Mouse (Mus musculus) intestine, embryonic 15.5 days (tissue): Measurements from ENCODE around the gene Vti1b. TPM values are rescaled to one million over a fixed set of nuclear protein-coding genes. Genes with fewer than 3 reads are reported as not detected.
"Not testable (repeated sequence)": the region's sequence is repeated elsewhere in the genome, so short reads cannot be mapped to it uniquely, and the experiment has no call there.

Experiments
- ATAC-seq: fragments of 200-750 bp; cut with Nextera tagmentation; 2 replicates; pipeline ENCODE4 v1.8.0; 2017; ENCODE audit warnings: moderate TSS enrichment, moderate library complexity
- H3K27ac ChIP-seq: fragments of 300-500 bp; sonication (generic); 2 replicates; pipeline ENCODE4 v1.5.1; 2015; ENCODE audit warnings: mild to moderate bottlenecking, inconsistent platforms
- H3K27me3 ChIP-seq: fragments of 300-500 bp; sonication (generic); replicated peaks from 2 replicates; pipeline ENCODE4 v1.6.1; 2015; ENCODE audit warnings: inconsistent platforms
- H3K36me3 ChIP-seq: fragments of 300-500 bp; sonication (generic); 2 replicates; pipeline ENCODE4 v1.6.1; 2015; ENCODE audit warnings: inconsistent platforms
- H3K4me1 ChIP-seq: fragments of 300-500 bp; sonication (generic); replicated peaks from 2 replicates; pipeline ENCODE4 v1.6.1; 2015; ENCODE audit warnings: inconsistent platforms
- H3K4me2 ChIP-seq: fragments of 300-500 bp; sonication (generic); replicated peaks from 2 replicates; pipeline ENCODE4 v1.6.1; 2015; ENCODE audit warnings: mild to moderate bottlenecking, inconsistent platforms
- H3K4me3 ChIP-seq: fragments of 300-500 bp; sonication (generic); replicated peaks from 2 replicates; pipeline ENCODE4 v1.5.1; 2015; ENCODE audit warnings: inconsistent platforms
- H3K9ac ChIP-seq: fragments of 300-500 bp; sonication (generic); 2 replicates; pipeline ENCODE4 v1.6.1; 2015; ENCODE audit warnings: inconsistent platforms
- H3K9me3 ChIP-seq: fragments of 300-500 bp; sonication (generic); 2 replicates; pipeline ENCODE4 v1.6.1; 2016; ENCODE audit warnings: inconsistent platforms
- WGBS: fragments of 180-500 bp; shearing (Covaris S2); methylation state at CpG from one replicate; pipeline ENCODE4 v1.1.7; 2015; 5-methylcytosine and 5-hydroxymethylcytosine counted together
- polyA plus RNA-seq: library from polyadenylated mRNA; unstranded; fragments of >200 nt; fragmentation: Nextera tagmentation; extraction: Ambion mirVana; gene quantifications from 2 replicates; pipeline ENCODE4 v1.2.1, GENCODE M21; 2015

The Vti1b gene
- polyA plus RNA-seq = 106 and 111 TPM in 2 replicates

GRCm38 (mm10) chr12:79172019-79172941 is at the start of gene Vti1b:
Gene Vti1b, minus strand, starts transcription at chr12:79172667.
- Histone ChIP-seq H3K9me3 (no peaks in the 10 kb centered on the region), H3K9ac (peak within 1 kb of the TSS; percentile 89), H3K4me2 (peak within 1 kb of the TSS; percentile 66), H3K27ac (peak within 1 kb of the TSS; percentile 91), H3K27me3 (no peaks in the 10 kb centered on the region), H3K4me3 (peak within 1 kb of the TSS; percentile 98), H3K36me3 (peaks cover 3% of the 10 kb centered on the region; the same call in 1 of the 2 replicates), H3K4me1 (peaks cover 5% of the 10 kb centered on the region; the same call in 1 of the 2 replicates)
- WGBS = under 1% methylated on average over 73 of the region's 73 CpGs
- ATAC-seq = peak; percentile 98

DNA sequence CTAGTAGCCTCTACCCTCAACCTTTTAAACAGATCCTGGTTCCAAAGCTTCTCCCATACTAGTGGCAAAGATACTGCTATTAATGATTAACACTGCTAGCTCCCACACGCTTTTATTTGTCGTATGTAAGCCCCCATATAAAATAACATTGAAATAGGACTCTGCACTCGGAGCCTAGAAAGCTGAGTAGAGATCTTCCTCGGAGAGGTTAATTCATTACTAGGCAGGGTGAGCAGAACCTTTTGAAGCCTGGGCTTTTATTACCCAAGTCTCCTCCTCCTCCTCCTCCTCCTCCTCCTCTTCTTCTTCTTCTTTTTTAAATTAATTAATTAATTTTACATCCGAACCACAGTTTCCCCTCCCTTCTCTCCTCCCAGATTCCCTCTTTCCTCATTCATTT is 45.0 kb upstream of the Vti1b start:
- Histone ChIP-seq H3K27me3 (no peaks in the 10 kb centered on the region), H3K4me1 (no peaks in the 10 kb centered on the region), H3K9me3 (no peaks in the 10 kb centered on the region), H3K36me3 (no peaks in the 10 kb centered on the region), H3K9ac (no peak overlapping the region), H3K4me2 (peak overlapping the region; percentile 9; the same call in 1 of the 2 replicates), H3K4me3 (no peak overlapping the region), H3K27ac (no peak overlapping the region)
- no peak for ATAC-seq
- WGBS = 51% methylated on average over 5 of the region's 5 CpGs

- ATAC-seq = peak; percentile 58; the same call in 1 of the 2 replicates
- no peaks in the 10 kb centered on the region for H3K4me1 ChIP-seq
- H3K9ac ChIP-seq = no peak overlapping the region
- H3K27ac ChIP-seq = no peak overlapping the region
- 79% methylated on average over 8 of the region's 8 CpGs for WGBS
- H3K9me3 ChIP-seq = no peaks in the 10 kb centered on the region
- no peaks in the 10 kb centered on the region for H3K27me3 ChIP-seq
- no peak overlapping the region; the same call in 1 of the 2 replicates for H3K4me2 ChIP-seq
- no peak overlapping the region for H3K4me3 ChIP-seq
- H3K36me3 ChIP-seq = no peaks in the 10 kb centered on the region
Observed at GRCm38 (mm10) chr12:79211447-79211846, 39.0 kb upstream of the Vti1b start.

DNA sequence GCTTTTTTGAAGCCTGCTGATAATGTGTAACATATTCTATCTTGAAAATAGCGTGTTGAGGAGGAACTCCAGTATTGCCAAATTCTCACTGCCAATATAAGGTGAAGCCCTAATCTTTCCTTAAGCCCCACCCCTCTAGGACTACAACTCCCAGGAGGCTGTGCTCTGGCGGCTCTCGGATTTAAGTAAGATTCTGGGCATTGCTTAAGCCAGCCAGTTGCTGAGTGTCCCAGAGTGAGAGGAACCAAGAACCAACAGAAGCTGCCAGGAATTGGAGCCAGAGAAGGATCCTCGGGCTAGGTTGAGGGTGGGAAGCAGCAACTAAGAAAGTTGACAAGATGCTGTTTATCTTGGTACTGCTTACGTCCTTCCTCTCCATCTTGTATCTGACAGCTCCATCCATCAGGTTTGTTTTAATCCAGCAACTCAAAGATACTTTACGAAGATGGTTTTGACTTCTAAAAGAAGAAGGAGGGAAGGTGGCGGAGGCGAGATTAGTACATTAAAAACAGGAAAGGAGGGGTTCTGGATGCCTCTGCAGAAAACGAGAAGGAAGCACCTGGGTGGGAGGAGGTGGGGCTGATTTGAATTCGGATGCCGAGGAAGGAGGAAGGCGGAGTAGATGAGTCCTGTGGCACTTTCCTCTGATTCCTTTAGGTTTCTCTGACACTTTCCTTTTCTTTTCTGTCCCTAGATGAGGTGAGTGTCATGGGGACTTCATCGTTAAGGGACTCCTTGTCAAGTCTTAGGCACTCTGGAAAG is 36.4 kb upstream of the Vti1b start, which contains the start of gene Rdh12:
TSS of gene Rdh12 (plus strand) at position 212 of the 762 bp plus-strand sequence.
- H3K9ac ChIP-seq = no peak within 1 kb of the TSS
- peak; percentile 47 for ATAC-seq
- no peaks in the 10 kb centered on the region for H3K36me3 ChIP-seq
- no peaks in the 10 kb centered on the region for H3K4me1 ChIP-seq
- H3K27ac ChIP-seq = no peak within 1 kb of the TSS
- peak within 1 kb of the TSS; percentile 69 for H3K4me2 ChIP-seq
- 3% methylated on average over 13 of the region's 13 CpGs for WGBS
- no peaks in the 10 kb centered on the region for H3K27me3 ChIP-seq
- peak within 1 kb of the TSS; percentile 35 for H3K4me3 ChIP-seq
- H3K9me3 ChIP-seq = no peaks in the 10 kb centered on the region

GRCm38 (mm10) chr12:79201882-79202281 is 29.4 kb upstream of the Vti1b start:
- Histone ChIP-seq H3K4me3 (no peak overlapping the region), H3K36me3 (no peaks in the 10 kb centered on the region), H3K9ac (no peak overlapping the region), H3K27me3 (no peaks in the 10 kb centered on the region), H3K27ac (no peak overlapping the region), H3K4me2 (no peak overlapping the region), H3K4me1 (no peaks in the 10 kb centered on the region), H3K9me3 (no peaks in the 10 kb centered on the region)
- ATAC-seq = no peak
- WGBS = 66% methylated on average over 3 of the region's 3 CpGs

GRCm38 (mm10) chr12:79197105-79197504 is 24.6 kb upstream of the Vti1b start:
- WGBS = 73% methylated on average over 5 of the region's 5 CpGs
- H3K9me3 ChIP-seq = no peaks in the 10 kb centered on the region
- no peak overlapping the region for H3K4me2 ChIP-seq
- no peak overlapping the region for H3K27ac ChIP-seq
- H3K36me3 ChIP-seq = no peaks in the 10 kb centered on the region
- H3K4me3 ChIP-seq = no peak overlapping the region
- H3K4me1 ChIP-seq = no peaks in the 10 kb centered on the region
- ATAC-seq = no peak
- no peak overlapping the region for H3K9ac ChIP-seq
- H3K27me3 ChIP-seq = no peaks in the 10 kb centered on the region

DNA sequence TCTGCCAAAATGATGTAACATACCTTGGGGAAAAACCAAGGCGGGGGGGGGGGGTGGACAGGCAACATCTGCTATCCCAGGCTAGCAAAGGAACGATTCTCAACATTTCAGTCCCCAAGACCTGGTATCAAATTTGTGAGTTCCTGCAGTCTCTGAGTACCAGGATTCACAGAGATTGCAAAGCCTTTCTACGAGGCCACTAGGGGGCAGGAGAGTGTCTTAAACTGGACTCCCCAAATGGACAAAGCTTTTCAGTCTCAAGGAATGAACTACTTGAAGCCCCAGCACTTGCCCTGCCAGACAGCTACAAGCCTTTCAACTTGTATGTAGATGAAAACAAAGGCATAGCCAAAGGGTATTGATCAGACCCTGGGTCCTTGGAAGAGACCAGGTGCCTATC is 21.0 kb upstream of the Vti1b start:
- Histone ChIP-seq H3K27ac (no peak overlapping the region), H3K4me2 (no peak overlapping the region), H3K4me1 (peaks cover 9% of the 10 kb centered on the region; the same call in 1 of the 2 replicates), H3K36me3 (no peaks in the 10 kb centered on the region), H3K9me3 (no peaks in the 10 kb centered on the region), H3K9ac (no peak overlapping the region), H3K4me3 (no peak overlapping the region), H3K27me3 (no peaks in the 10 kb centered on the region)
- ATAC-seq = no peak
- 4% methylated on average over 3 of the region's 3 CpGs for WGBS

DNA sequence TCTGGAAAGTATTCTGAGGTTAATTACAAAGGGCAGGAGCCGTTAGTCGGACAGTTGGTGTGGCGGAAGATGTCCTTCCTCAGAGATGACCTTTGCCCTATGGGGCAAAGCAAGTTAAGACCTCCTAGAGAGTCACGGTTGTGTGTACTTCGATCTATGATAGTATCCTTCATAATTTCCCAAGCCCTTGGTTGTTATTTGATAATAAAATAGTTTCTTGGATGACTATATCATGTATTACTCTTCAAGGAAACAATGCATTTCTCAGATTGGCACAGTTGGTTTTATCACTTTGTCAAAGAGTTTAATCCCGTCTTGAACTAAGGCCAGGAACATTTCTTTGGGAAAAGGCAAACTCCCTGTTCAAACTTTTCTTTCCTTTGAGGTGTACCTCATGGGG is 19.7 kb upstream of the Vti1b start, which contains the start of gene Rdh11:
TSS of gene Rdh11 (minus strand) at position 101 of the 400 bp plus-strand sequence.
- ATAC-seq = 0 out of 2 replicates have a peak, but pooled peaks have one; percentile 18
- peaks cover 9% of the 10 kb centered on the region; the same call in 1 of the 2 replicates for H3K4me1 ChIP-seq
- no peaks in the 10 kb centered on the region for H3K27me3 ChIP-seq
- H3K9me3 ChIP-seq = no peaks in the 10 kb centered on the region
- H3K4me3 ChIP-seq = peak within 1 kb of the TSS; percentile 59
- peak within 1 kb of the TSS; percentile 76 for H3K4me2 ChIP-seq
- peak within 1 kb of the TSS; percentile 60 for H3K9ac ChIP-seq
- H3K27ac ChIP-seq = 0 out of 2 replicates have a peak within 1 kb of the TSS, but pooled peaks have one; percentile 62
- 57% methylated on average over 6 of the region's 6 CpGs for WGBS
- H3K36me3 ChIP-seq = peaks cover 9% of the 10 kb centered on the region

DNA sequence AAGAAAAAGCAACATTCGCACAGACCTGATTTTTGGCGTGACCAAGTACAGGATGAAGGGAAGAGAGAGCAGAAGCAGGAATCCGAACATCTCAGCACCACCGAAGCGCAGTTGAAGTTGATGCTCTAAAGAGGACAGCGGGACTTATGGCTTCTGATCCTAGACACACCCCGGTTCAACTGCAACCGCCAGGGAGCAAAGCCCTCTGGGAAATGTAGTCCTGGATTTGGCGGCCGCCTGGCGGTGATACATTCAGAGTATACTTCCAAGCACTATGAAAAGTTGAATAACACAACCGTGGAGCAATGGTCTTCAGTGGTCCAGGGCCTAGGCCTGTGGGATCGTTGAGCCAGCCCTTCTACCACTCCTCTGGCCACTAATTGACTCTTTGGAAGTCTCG is 19.2 kb upstream of the Vti1b start:
- H3K9me3 ChIP-seq = no peaks in the 10 kb centered on the region
- H3K27ac ChIP-seq = 0 out of 2 replicates have a peak overlapping the region, but pooled peaks have one; percentile 62
- peaks cover 9% of the 10 kb centered on the region for H3K36me3 ChIP-seq
- WGBS = 4% methylated on average over 14 of the region's 14 CpGs
- peak overlapping the region; percentile 59 for H3K4me3 ChIP-seq
- H3K4me1 ChIP-seq = peaks cover 9% of the 10 kb centered on the region; the same call in 1 of the 2 replicates
- peak overlapping the region; percentile 76 for H3K4me2 ChIP-seq
- no peaks in the 10 kb centered on the region for H3K27me3 ChIP-seq
- peak; percentile 92 for ATAC-seq
- peak overlapping the region; percentile 60 for H3K9ac ChIP-seq

DNA sequence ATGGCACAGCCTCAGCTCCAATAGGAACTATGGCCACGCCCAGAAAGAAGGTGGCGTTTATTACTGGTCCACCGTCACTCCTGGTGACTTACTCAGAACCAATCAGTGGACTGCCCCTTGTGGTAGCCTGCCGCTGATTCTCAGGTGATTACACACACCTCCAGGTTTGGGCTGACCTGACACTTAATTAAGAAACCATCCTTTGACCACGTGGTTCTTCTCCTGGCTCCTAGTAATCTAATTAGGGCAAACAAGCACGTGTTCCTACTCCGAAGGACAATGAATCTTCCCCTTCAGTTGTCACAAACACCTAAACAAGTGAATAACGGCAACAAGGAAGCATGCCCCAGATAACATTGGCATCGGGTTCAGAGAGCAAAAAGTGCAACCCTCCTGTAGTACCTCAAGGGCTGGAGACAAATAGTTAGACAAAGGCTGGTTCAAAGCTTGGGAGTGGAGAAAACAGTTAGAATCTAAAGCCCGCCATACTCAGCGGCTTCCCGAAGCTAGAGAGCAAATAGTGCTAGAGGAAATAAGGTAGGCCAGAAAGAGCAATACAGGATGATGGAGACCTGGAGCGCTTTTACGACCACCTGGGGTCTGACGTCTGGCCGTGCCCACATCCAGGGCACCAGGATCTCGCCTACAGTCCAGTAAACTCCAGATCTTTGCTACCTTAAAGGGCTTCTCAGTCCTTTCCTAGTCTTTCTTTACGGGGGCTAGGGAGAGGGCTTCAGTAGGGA is 18.6 kb upstream of the Vti1b start:
- peaks cover 9% of the 10 kb centered on the region; the same call in 1 of the 2 replicates for H3K4me1 ChIP-seq
- H3K27ac ChIP-seq = 0 out of 2 replicates have a peak overlapping the region, but pooled peaks have one; percentile 62
- peaks cover 13% of the 10 kb centered on the region for H3K36me3 ChIP-seq
- peak overlapping the region; percentile 76 for H3K4me2 ChIP-seq
- under 1% methylated on average over 18 of the region's 18 CpGs for WGBS
- no peaks in the 10 kb centered on the region for H3K27me3 ChIP-seq
- H3K4me3 ChIP-seq = peak overlapping the region; percentile 59
- H3K9me3 ChIP-seq = no peaks in the 10 kb centered on the region
- peak overlapping the region; percentile 60 for H3K9ac ChIP-seq
- peak; percentile 93 for ATAC-seq

GRCm38 (mm10) chr12:79185160-79185559 is 12.7 kb upstream of the Vti1b start:
- 82% methylated on average over 5 of the region's 6 CpGs for WGBS
- H3K27me3 ChIP-seq, H3K27ac ChIP-seq, H3K4me2 ChIP-seq, H3K4me3 ChIP-seq, H3K9me3 ChIP-seq, H3K4me1 ChIP-seq, H3K9ac ChIP-seq, ATAC-seq: not testable (repeated sequence)
- peaks cover 33% of the 10 kb centered on the region for H3K36me3 ChIP-seq
